Mouse (Mus musculus): Measurements from ENCODE around the gene Ttc34. TPM values are rescaled to one million over a fixed set of nuclear protein-coding genes. Genes with fewer than 3 reads are reported as not detected.
A peak's percentile ranks its signal among the peaks of the same experiment; 100 is the strongest.

Ttc34 gene
- polyA plus RNA-seq, 1 experiment from 2014 or later = 0.03 TPM

GRCm38 (mm10) chr4:154873186-154873585 lies 35.9 kb downstream of the Ttc34 start:
- no peak overlapping the region for H3K4me3 ChIP-seq (replicated peaks)
- 70% methylated on average over 6 of the region's 6 CpGs for WGBS (ENCODE audit: insufficient replicate concordance)
- no peaks in the 10 kb centered on the region for H3K9me3 ChIP-seq (replicated peaks)
- H3K9ac ChIP-seq = no peak overlapping the region
- H3K36me3 ChIP-seq = no peaks in the 10 kb centered on the region
- H3K27me3 ChIP-seq = peaks cover 36% of the 10 kb centered on the region
- DNase-seq (no peak), ATAC-seq (ENCODE audit: low read depth) (no peak)
- peaks cover 1% of the 10 kb centered on the region for H3K4me1 ChIP-seq (replicated peaks)
- H3K27ac ChIP-seq = no peak overlapping the region
- no peak overlapping the region for H3K4me2 ChIP-seq

DNA sequence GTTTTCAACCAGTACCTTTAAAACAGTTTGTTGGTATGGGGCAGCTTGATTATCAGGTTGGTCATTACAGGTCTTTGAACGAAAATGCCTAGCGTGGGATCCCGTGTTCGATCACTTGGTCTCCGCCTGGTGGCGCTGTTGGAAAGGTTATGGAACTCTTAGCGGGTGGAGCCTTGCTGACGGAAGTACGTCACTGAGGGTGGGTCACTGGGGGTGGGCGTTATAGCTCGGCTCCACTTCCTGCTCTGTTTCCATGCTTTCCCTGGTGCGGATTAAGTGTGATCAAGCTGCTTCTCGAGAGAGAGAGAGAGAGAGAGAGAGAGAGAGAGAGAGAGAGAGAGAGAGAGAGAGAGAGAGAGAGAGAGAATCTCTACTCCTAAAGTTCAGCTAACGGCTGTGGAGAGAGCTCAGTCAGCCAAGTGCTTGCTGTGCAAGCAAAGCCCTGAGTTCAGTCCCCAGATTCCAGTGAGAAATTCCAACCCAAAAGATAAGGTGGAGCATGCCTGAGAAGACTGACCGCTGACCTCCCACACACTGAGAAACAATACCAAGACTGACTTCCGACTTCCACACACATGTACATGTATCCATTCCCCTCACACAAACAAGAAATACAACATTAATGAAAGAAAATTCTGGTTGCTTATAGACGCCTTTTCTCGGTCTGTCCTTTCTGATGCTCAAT lies 40.7 kb downstream of the Ttc34 start:
- Histone ChIP-seq H3K4me1 (replicated peaks) (peaks cover 50% of the 10 kb centered on the region), H3K9me3 (replicated peaks) (no peaks in the 10 kb centered on the region), H3K27ac (peak overlapping the region; percentile 95), H3K36me3 (no peaks in the 10 kb centered on the region), H3K27me3 (peaks cover 18% of the 10 kb centered on the region), H3K9ac (peak overlapping the region; percentile 76), H3K4me2 (peak overlapping the region; percentile 73), H3K4me3 (replicated peaks) (peak overlapping the region; percentile 57)
- DNase-seq (peak; percentile 90), ATAC-seq (ENCODE audit: low read depth) (peak; percentile 74)
- 7% methylated on average over 18 of the region's 18 CpGs for WGBS (ENCODE audit: insufficient replicate concordance)

DNA sequence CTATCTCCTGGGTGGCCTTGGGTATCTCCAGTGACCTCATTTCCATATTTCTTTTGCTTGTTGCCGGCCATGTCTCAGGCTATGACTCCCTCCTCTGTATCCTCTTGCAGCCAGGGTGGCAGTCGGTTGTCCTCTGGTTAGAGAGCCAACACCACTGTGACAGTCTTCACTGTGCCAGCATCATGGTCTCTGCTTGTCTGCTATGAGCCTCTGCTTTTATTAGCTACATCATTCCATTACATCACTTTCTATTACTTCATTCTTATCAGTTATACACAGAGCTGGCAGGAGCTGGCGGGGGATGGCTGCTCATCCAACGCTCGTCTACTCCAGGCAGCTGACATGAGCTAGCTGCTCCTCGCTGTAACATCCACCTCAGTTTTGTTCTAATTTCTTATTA lies 43.5 kb downstream of the Ttc34 start:
- peak; percentile 78 for DNase-seq
- no peaks in the 10 kb centered on the region for H3K9me3 ChIP-seq (replicated peaks)
- H3K4me3 ChIP-seq (replicated peaks) = peak overlapping the region; percentile 30
- peak overlapping the region; percentile 72 for H3K9ac ChIP-seq
- H3K27me3 ChIP-seq = peaks cover 42% of the 10 kb centered on the region
- 24% methylated on average over 6 of the region's 6 CpGs for WGBS (ENCODE audit: insufficient replicate concordance)
- peak overlapping the region; percentile 95 for H3K27ac ChIP-seq
- H3K4me2 ChIP-seq = peak overlapping the region; percentile 57
- peak; percentile 88 for ATAC-seq (ENCODE audit: low read depth)
- no peaks in the 10 kb centered on the region for H3K36me3 ChIP-seq
- peaks cover 54% of the 10 kb centered on the region for H3K4me1 ChIP-seq (replicated peaks)

DNA sequence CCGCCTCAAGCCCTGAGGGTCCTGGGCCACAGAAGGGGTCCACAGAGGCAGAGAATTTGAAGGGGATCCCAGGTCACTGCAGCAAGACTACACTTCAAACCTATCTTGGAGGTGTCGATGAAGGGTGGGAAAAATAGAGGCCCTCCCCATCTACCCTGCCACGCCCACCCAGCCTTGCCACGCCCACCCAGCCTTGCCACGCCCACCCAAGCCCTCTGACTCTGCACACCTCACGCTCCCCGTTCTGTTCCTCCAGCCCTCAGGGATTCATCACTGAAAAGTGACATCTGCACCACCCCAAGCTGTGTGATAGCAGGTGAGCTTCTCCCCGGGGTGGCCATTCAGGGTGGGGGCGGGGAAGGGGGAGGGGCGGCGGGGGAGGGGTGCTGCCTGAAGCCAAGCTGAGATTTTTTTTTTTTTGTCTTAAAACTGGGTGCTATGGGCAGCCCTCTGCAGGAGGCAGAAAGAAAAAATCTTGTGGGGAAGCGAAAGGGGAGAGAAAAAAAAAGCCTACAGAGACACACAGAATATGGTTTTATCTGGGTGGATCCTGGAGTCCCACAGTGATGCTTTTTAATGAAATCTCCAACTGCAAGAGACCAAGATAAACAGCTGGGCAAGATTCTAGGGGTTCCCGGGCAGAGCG lies 44.9 kb downstream of the Ttc34 start:
- H3K27ac ChIP-seq = peak overlapping the region; percentile 95
- peaks cover 54% of the 10 kb centered on the region for H3K4me1 ChIP-seq (replicated peaks)
- peak overlapping the region; percentile 57 for H3K4me2 ChIP-seq
- H3K4me3 ChIP-seq (replicated peaks) = peak overlapping the region; percentile 44
- H3K9me3 ChIP-seq (replicated peaks) = no peaks in the 10 kb centered on the region
- WGBS (ENCODE audit: insufficient replicate concordance) = 18% methylated on average over 13 of the region's 14 CpGs
- H3K9ac ChIP-seq = peak overlapping the region; percentile 72
- ATAC-seq (ENCODE audit: low read depth) (peak; percentile 57), DNase-seq (peak; percentile 61)
- no peaks in the 10 kb centered on the region for H3K36me3 ChIP-seq
- peaks cover 39% of the 10 kb centered on the region for H3K27me3 ChIP-seq

DNA sequence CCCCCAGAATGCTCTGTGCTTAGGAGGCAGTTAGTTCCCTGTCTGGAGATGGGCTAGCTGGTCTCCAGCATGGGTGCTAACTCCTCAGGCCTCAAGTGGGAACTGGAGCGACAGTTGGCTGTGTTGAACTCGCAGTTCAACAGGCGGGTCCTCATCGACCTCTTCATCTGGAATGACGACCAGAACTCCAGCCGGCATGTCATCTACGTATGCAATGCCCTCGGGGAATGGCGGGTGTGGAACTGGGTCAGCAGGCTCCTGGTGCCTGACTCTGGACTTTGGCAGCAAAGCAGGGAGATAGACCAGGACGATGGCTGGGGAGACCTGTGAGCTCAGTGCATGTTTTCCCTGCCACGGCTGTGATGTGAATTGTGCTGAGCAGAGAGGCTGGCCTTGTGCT lies 48.2 kb downstream of the Ttc34 start:
- Histone ChIP-seq H3K4me3 (replicated peaks) (no peak overlapping the region), H3K27me3 (peaks cover 50% of the 10 kb centered on the region), H3K9me3 (replicated peaks) (no peaks in the 10 kb centered on the region), H3K4me1 (replicated peaks) (peaks cover 31% of the 10 kb centered on the region), H3K27ac (no peak overlapping the region), H3K9ac (0 out of 2 replicates have a peak overlapping the region, but pooled peaks have one; percentile 12), H3K4me2 (no peak overlapping the region), H3K36me3 (no peaks in the 10 kb centered on the region)
- ATAC-seq (ENCODE audit: low read depth) (no peak), DNase-seq (no peak)
- 66% methylated on average over 11 of the region's 11 CpGs for WGBS (ENCODE audit: insufficient replicate concordance)

GRCm38 (mm10) chr4:154886876-154887592 lies 49.8 kb downstream of the Ttc34 start:
- WGBS (ENCODE audit: insufficient replicate concordance) = 65% methylated on average over 13 of the region's 13 CpGs
- no peaks in the 10 kb centered on the region for H3K9me3 ChIP-seq (replicated peaks)
- no peak overlapping the region for H3K9ac ChIP-seq
- H3K27me3 ChIP-seq = peaks cover 64% of the 10 kb centered on the region
- no peak overlapping the region for H3K4me3 ChIP-seq (replicated peaks)
- no peak overlapping the region for H3K27ac ChIP-seq
- H3K4me2 ChIP-seq = no peak overlapping the region
- DNase-seq = no peak
- H3K4me1 ChIP-seq (replicated peaks) = peaks cover 14% of the 10 kb centered on the region
- no peaks in the 10 kb centered on the region for H3K36me3 ChIP-seq
- ATAC-seq (ENCODE audit: low read depth) = no peak

DNA sequence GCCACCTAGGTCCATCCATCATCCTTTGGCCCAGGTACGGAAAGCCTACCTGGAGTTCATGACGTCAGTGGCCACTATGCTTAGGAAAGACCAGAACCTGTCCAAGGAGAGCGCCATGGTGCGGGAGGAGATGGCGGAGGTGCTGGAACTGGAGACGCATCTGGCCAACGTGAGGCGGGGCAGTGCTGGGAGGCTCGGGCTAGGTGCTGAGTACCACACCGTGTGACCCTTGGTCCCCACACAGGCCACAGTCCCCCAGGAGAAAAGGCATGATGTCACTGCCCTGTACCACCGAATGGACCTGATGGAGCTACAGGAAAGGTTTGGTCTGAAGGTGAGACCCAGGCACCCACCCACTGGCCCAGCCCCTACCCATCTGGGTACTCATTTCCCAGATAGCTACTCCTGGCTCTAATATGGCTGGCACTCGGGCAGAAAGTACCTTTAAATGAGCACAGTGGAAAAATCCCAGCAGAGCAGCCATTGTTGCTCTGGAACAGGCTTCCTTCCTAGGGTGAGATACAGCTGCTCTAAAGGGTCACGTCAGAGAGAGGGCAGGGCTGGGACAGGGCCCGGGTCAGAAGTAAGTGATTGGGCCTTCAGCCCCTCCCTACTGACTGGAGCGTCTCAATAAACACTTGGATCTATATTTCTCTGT lies 50.5 kb downstream of the Ttc34 start:
- Histone ChIP-seq H3K27ac (no peak overlapping the region), H3K36me3 (no peaks in the 10 kb centered on the region), H3K9ac (no peak overlapping the region), H3K4me2 (no peak overlapping the region), H3K4me3 (replicated peaks) (no peak overlapping the region), H3K9me3 (replicated peaks) (no peaks in the 10 kb centered on the region), H3K4me1 (replicated peaks) (peaks cover 8% of the 10 kb centered on the region), H3K27me3 (peaks cover 64% of the 10 kb centered on the region)
- DNase-seq (no peak), ATAC-seq (ENCODE audit: low read depth) (no peak)
- WGBS (ENCODE audit: insufficient replicate concordance) = 63% methylated on average over 15 of the region's 15 CpGs

DNA sequence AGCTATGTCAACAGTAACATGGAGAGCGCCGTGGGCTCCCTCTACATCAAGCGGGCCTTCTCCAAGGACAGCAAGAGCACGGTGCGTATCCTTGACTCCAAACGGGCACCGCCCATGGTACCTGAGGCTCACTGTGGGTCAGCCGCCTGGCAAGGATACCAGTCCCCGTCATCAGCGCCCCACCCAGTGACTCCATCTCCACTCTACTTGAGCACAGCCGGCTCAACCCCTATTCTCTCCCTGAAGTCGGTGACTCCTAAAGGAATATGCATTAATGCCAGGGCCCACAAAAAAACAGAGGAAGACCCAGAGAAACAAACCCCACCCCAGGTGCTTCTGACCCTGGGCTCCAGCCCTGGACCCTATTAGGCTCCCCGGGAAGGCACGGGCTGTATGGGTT lies 53.6 kb downstream of the Ttc34 start:
- 76% methylated on average over 14 of the region's 14 CpGs for WGBS (ENCODE audit: insufficient replicate concordance)
- Histone ChIP-seq H3K27me3 (peaks cover 66% of the 10 kb centered on the region), H3K36me3 (no peaks in the 10 kb centered on the region), H3K4me3 (replicated peaks) (no peak overlapping the region), H3K9me3 (replicated peaks) (no peaks in the 10 kb centered on the region), H3K27ac (no peak overlapping the region), H3K4me2 (no peak overlapping the region), H3K4me1 (replicated peaks) (no peaks in the 10 kb centered on the region), H3K9ac (no peak overlapping the region)
- ATAC-seq (ENCODE audit: low read depth) (no peak), DNase-seq (no peak)

GRCm38 (mm10) chr4:154895549-154895948 lies 58.3 kb downstream of the Ttc34 start:
- peaks cover 84% of the 10 kb centered on the region for H3K27me3 ChIP-seq
- peaks cover 24% of the 10 kb centered on the region for H3K4me1 ChIP-seq (replicated peaks)
- H3K4me3 ChIP-seq (replicated peaks) = no peak overlapping the region
- no peak overlapping the region for H3K4me2 ChIP-seq
- DNase-seq = no peak
- H3K9ac ChIP-seq = no peak overlapping the region
- H3K9me3 ChIP-seq (replicated peaks) = no peaks in the 10 kb centered on the region
- ATAC-seq (ENCODE audit: low read depth) = no peak
- WGBS (ENCODE audit: insufficient replicate concordance) = 62% methylated on average over 5 of the region's 5 CpGs
- no peaks in the 10 kb centered on the region for H3K36me3 ChIP-seq
- H3K27ac ChIP-seq = no peak overlapping the region

- DNase-seq (no peak), ATAC-seq (ENCODE audit: low read depth) (no peak)
- H3K9ac ChIP-seq = peak overlapping the region; percentile 64
- H3K27me3 ChIP-seq = peaks cover 66% of the 10 kb centered on the region
- H3K4me2 ChIP-seq = peak overlapping the region; percentile 79
- H3K4me1 ChIP-seq (replicated peaks) = peaks cover 27% of the 10 kb centered on the region
- H3K9me3 ChIP-seq (replicated peaks) = no peaks in the 10 kb centered on the region
- H3K27ac ChIP-seq = no peak overlapping the region
- 67% methylated on average over 6 of the region's 6 CpGs for WGBS (ENCODE audit: insufficient replicate concordance)
- H3K4me3 ChIP-seq (replicated peaks) = peak overlapping the region; percentile 55
- no peaks in the 10 kb centered on the region for H3K36me3 ChIP-seq
These were observed 60.6 kb downstream of the Ttc34 start for GRCm38 (mm10) chr4:154897676-154898465.
